ENCODE assay signal across 8 mouse cellular contexts in genomic region chr11:118418834-118419504, GRCm38 (mm10). TPM values are rescaled to one million over a fixed set of nuclear protein-coding genes. Genes with fewer than 3 reads are reported as not detected.
DNase-seq lines count a peak whose midpoint lies in the region; ATAC-seq lines count a peak whose summit lies in the region.

TSS of gene Cant1 (minus strand) at chr11:118419086.

- no peaks in the 10 kb centered on the region for H3K9me3 ChIP-seq in intestine, embryonic 14.5 days (ENCODE audit: control insufficient read depth, low read length)

- peak within 1 kb of the TSS; percentile 87 for H3K4me2 ChIP-seq in intestine, embryonic 14.5 days (ENCODE audit: low read length)

- intact Hi-C loops in left cerebral cortex, postnatal 14 days (cut with DNase I), result no loop called here

- peak within 1 kb of the TSS; percentile 85 for H3K4me3 ChIP-seq in intestine, embryonic 14.5 days (ENCODE audit: low read depth, low read length)

- under 1% methylated on average over 46 of the region's 50 CpGs for WGBS in intestine, embryonic 14.5 days

- DNase-seq in adrenal gland, adult 18-20 months (ENCODE audit: low spot score in 2 of 2), result peak; percentile 91 to 95
- peak; percentile 99 for DNase-seq in embryo, embryonic 11 days
- DNase-seq in gastrocnemius, postnatal 25 days, result peak; percentile 98
- peak; percentile 96 for DNase-seq in intestine, embryonic 14.5 days (ENCODE audit: low spot score)
- peak; percentile 99 for DNase-seq in left cerebral cortex, postnatal 14 days (ENCODE audit: low spot score in 2 of 2)
- peak; percentile 98 for DNase-seq in mesoderm, embryonic 11.5 days (ENCODE audit: low read depth, low spot score)
- DNase-seq in right cerebral cortex, postnatal 36 days (ENCODE audit: low spot score in 2 of 2), result peak; percentile 99
- DNase-seq in yolk sac, embryonic 10.5 days (ENCODE audit: low spot score), result peak; percentile 98

- peaks cover 18% of the 10 kb centered on the region for H3K36me3 ChIP-seq in intestine, embryonic 14.5 days (ENCODE audit: control insufficient read depth, insufficient read depth, low read length)

- H3K4me1 ChIP-seq in intestine, embryonic 14.5 days (replicated peaks; ENCODE audit: control insufficient read depth, insufficient read depth, low read length), result peaks cover 27% of the 10 kb centered on the region

- ATAC-seq in intestine, embryonic 14.5 days (replicated peaks; ENCODE audit: low FRiP score, low TSS enrichment, low read depth), result peak; percentile 93

- peak within 1 kb of the TSS; percentile 90 for H3K9ac ChIP-seq in intestine, embryonic 14.5 days (ENCODE audit: low read length)

- peak within 1 kb of the TSS; percentile 59 for H3K27ac ChIP-seq in intestine, embryonic 14.5 days (ENCODE audit: low read depth)

- H3K27me3 ChIP-seq in intestine, embryonic 14.5 days (replicated peaks; ENCODE audit: control insufficient read depth, insufficient read depth, low read length), result no peaks in the 10 kb centered on the region

RNA-seq across cellular contexts. Expression of gene Cant1, which starts in this region (rescaled TPM):
- 10 to 100 TPM; 30.1 to 33.1 TPM for total RNA-seq in adrenal gland, adult 18-20 months (2021)
- 1 to 10 TPM; 9.3 to 9.9 TPM for total RNA-seq in gastrocnemius, postnatal 25 days (2021)
- 30.1 and 32.9 TPM in 2 replicates for polyA plus RNA-seq in intestine, embryonic 14.5 days (2014; fragmentation: Nextera tagmentation; extraction: Ambion mirVana)
- total RNA-seq in left cerebral cortex, postnatal 14 days (2021), result 10 to 100 TPM; 38.2 to 40.0 TPM

Comparison
In these comparisons a context has a peak if more than half of its experiments do, and no peak if none do; other contexts are left out.
1. Peak in every context shown above with its lines: DNase-seq, ATAC-seq, H3K4me3 ChIP-seq and H3K27ac ChIP-seq.